Mouse (Mus musculus) myocyte (in vitro differentiated cells): ENCODE measurements around the gene Cnih2. TPM values are rescaled to one million over a fixed set of nuclear protein-coding genes. Genes with fewer than 3 reads are reported as not detected.

Experiments
- H3K27me3 ChIP-seq: one replicate; pipeline ENCODE4 v1.6.1; 2011; ENCODE audit not compliant: control insufficient read depth, insufficient read depth, insufficient read length
- H3K36me3 ChIP-seq: one replicate; pipeline ENCODE4 v1.6.1; 2011; ENCODE audit not compliant: control insufficient read depth, insufficient read depth
- H3K4me2 ChIP-seq: one replicate; pipeline ENCODE4 v1.6.1; 2011; ENCODE audit warnings: low read depth, control low read depth
- H3K4me3 ChIP-seq: one replicate; pipeline ENCODE4 v1.5.1; 2011; ENCODE audit warnings: mild to moderate bottlenecking, control low read depth, moderate library complexity
- H3K79me2 ChIP-seq: one replicate; pipeline ENCODE4 v1.6.1; 2011; ENCODE audit not compliant: control insufficient read depth, insufficient read depth
- H3ac ChIP-seq: one replicate; pipeline ENCODE4 v1.6.1; 2011; ENCODE audit not compliant: control insufficient read depth, insufficient read length
- CEBPB ChIP-seq: IDR thresholded peaks from 2 replicates; pipeline ENCODE4 v1.6.1; 2011; ENCODE audit warnings: mild to moderate bottlenecking, moderate library complexity; ENCODE audit not compliant: poor library complexity, insufficient read depth, severe bottlenecking
- E2F4 ChIP-seq: IDR thresholded peaks from one replicate; pipeline ENCODE4 v1.6.1; 2011; ENCODE audit warnings: mild to moderate bottlenecking, control low read depth, moderate library complexity; ENCODE audit not compliant: insufficient read depth
- MAX ChIP-seq: IDR thresholded peaks from one replicate; pipeline ENCODE4 v1.6.1; 2011; ENCODE audit warnings: low read depth, mild to moderate bottlenecking, control low read depth
- MYOD1 ChIP-seq, 3 experiments: IDR thresholded peaks; one replicate each; pipeline ENCODE4 v1.6.1; 2011; ENCODE audit warnings: control low read depth in 2 of 3, low read depth in 2 of 3, mild to moderate bottlenecking in 2 of 3, moderate library complexity in 1 of 3; ENCODE audit not compliant: insufficient read length in 2 of 3, control insufficient read depth in 1 of 3
- MYOG ChIP-seq, 3 experiments: IDR thresholded peaks; one replicate each; pipeline ENCODE4 v1.6.1; 2011; ENCODE audit warnings: control low read depth in 2 of 3, low read depth in 2 of 3, mild to moderate bottlenecking in 2 of 3; ENCODE audit not compliant: insufficient read length in 2 of 3, control insufficient read depth in 1 of 3, insufficient read depth in 1 of 3
- POLR2A ChIP-seq: IDR thresholded peaks from one replicate; pipeline ENCODE4 v1.6.1; 2011; ENCODE audit warnings: low read depth, mild to moderate bottlenecking, control low read depth, moderate library complexity; ENCODE audit not compliant: insufficient read length
- POLR2AphosphoS2 ChIP-seq: IDR thresholded peaks from one replicate; pipeline ENCODE4 v1.6.1; 2011; ENCODE audit warnings: low read depth, control low read depth; ENCODE audit not compliant: insufficient read length
- REST ChIP-seq: IDR thresholded peaks from one replicate; pipeline ENCODE4 v1.6.1; 2011; ENCODE audit warnings: mild to moderate bottlenecking, control low read depth, moderate library complexity; ENCODE audit not compliant: insufficient read depth, insufficient read length
- SRF ChIP-seq: IDR thresholded peaks from one replicate; pipeline ENCODE4 v1.6.1; 2011; ENCODE audit warnings: low read depth; ENCODE audit not compliant: control insufficient read depth, insufficient read length
- TCF12 ChIP-seq: IDR thresholded peaks from one replicate; pipeline ENCODE4 v1.6.1; 2011; ENCODE audit warnings: mild to moderate bottlenecking, control low read depth; ENCODE audit not compliant: poor library complexity, insufficient read depth, severe bottlenecking
- TCF3 ChIP-seq: IDR thresholded peaks from one replicate; pipeline ENCODE4 v1.6.1; 2011; ENCODE audit warnings: low read depth, control low read depth; ENCODE audit not compliant: insufficient read length
- USF1 ChIP-seq: IDR thresholded peaks from one replicate; pipeline ENCODE4 v1.6.1; 2011; ENCODE audit warnings: low read depth, mild to moderate bottlenecking, control low read depth, moderate library complexity
- polyA plus RNA-seq: library from polyadenylated mRNA; unstranded; fragments of >200 nt; fragmentation: generic; extraction: Trizol; gene quantifications from one replicate; pipeline ENCODE4 v1.2.1, GENCODE M21; 2012; ENCODE audit warnings: missing spikeins

The Cnih2 gene
- polyA plus RNA-seq, 1 experiment = 1.6 TPM

- Histone ChIP-seq H3K27me3 (no peaks in the 10 kb centered on the region), H3K4me3 (peak overlapping the region; percentile 95), H3ac (peak overlapping the region; percentile 74), H3K36me3 (peaks cover 30% of the 10 kb centered on the region), H3K4me2 (peak overlapping the region; percentile 78), H3K79me2 (peaks cover 35% of the 10 kb centered on the region)
- TF ChIP-seq TCF12 (no peak), MYOD1 (IDR thresholded peaks at IDR 0.05; ENCODE audit: control insufficient read depth in 1 of 3, insufficient read length in 2 of 3, low read depth in 2 of 3) (peak in 1 of 3 experiments; percentile 10), POLR2AphosphoS2 (peak; percentile 23)
Observed at GRCm38 (mm10) chr19:5051515-5051914, 46.8 kb downstream of the Cnih2 start.

GRCm38 (mm10) chr19:5051031-5051430, 47.3 kb downstream of the Cnih2 start:
- Histone ChIP-seq H3K4me3 (peak overlapping the region; percentile 95), H3ac (peak overlapping the region; percentile 74), H3K27me3 (no peaks in the 10 kb centered on the region), H3K79me2 (peaks cover 35% of the 10 kb centered on the region), H3K36me3 (peaks cover 27% of the 10 kb centered on the region), H3K4me2 (peak overlapping the region; percentile 78)
- TF ChIP-seq TCF3 (peak; percentile 9), CEBPB (no peak), MYOG (IDR thresholded peaks at IDR 0.05; ENCODE audit: control insufficient read depth in 1 of 3, insufficient read depth in 1 of 3, insufficient read length in 2 of 3, low read depth in 2 of 3) (peak in 2 of 3 experiments; percentile 53 to 65), USF1 (no peak), SRF (no peak), MAX (no peak), MYOD1 (IDR thresholded peaks at IDR 0.05; ENCODE audit: control insufficient read depth in 1 of 3, insufficient read length in 2 of 3, low read depth in 2 of 3) (peak in 2 of 3 experiments; percentile 35 to 52), REST (no peak)

- H3K4me3 ChIP-seq = peak within 1 kb of the TSS; percentile 95
Observed at GRCm38 (mm10) chr19:5050047-5050905, 48.0 kb downstream of the Cnih2 start, which contains the start of gene Rin1. TSS of gene Rin1 (plus strand) at chr19:5050481.

GRCm38 (mm10) chr19:5049325-5049724, 49.0 kb downstream of the Cnih2 start:
- Histone ChIP-seq H3K4me2 (no peak overlapping the region), H3K79me2 (peaks cover 30% of the 10 kb centered on the region), H3ac (no peak overlapping the region), H3K27me3 (no peaks in the 10 kb centered on the region), H3K36me3 (peaks cover 10% of the 10 kb centered on the region), H3K4me3 (peak overlapping the region; percentile 95)
- TF ChIP-seq CEBPB (no peak), MYOD1 (IDR thresholded peaks at IDR 0.05; ENCODE audit: control insufficient read depth in 1 of 3, insufficient read length in 2 of 3, low read depth in 2 of 3) (no peak)

More at GRCm38 (mm10) chr19:5050047-5050905, 48.0 kb downstream of the Cnih2 start, which contains the start of gene Rin1:
- peak within 1 kb of the TSS; percentile 74 for H3ac ChIP-seq
- no peak for TF ChIP-seq REST
- TF ChIP-seq SRF = no peak
- TF ChIP-seq E2F4 = no peak
- peak; percentile 68 for TF ChIP-seq POLR2AphosphoS2
- peak; percentile 68 for TF ChIP-seq POLR2A
- TF ChIP-seq TCF12 = no peak
- TF ChIP-seq MYOG (IDR thresholded peaks at IDR 0.05; ENCODE audit: control insufficient read depth in 1 of 3, insufficient read depth in 1 of 3, insufficient read length in 2 of 3, low read depth in 2 of 3) = peak in 1 of 3 experiments; percentile 55
- TF ChIP-seq MYOD1 (IDR thresholded peaks at IDR 0.05; ENCODE audit: control insufficient read depth in 1 of 3, insufficient read length in 2 of 3, low read depth in 2 of 3) = peak in 2 of 3 experiments; percentile 81 to 90
- no peak for TF ChIP-seq MAX
- H3K27me3 ChIP-seq = no peaks in the 10 kb centered on the region
- H3K4me2 ChIP-seq = peak within 1 kb of the TSS; percentile 78
- H3K36me3 ChIP-seq = peaks cover 19% of the 10 kb centered on the region
- peaks cover 35% of the 10 kb centered on the region for H3K79me2 ChIP-seq

GRCm38 (mm10) chr19:5048138-5049056, 49.9 kb downstream of the Cnih2 start:
- peaks cover 28% of the 10 kb centered on the region for H3K79me2 ChIP-seq
- H3K4me3 ChIP-seq = no peak overlapping the region
- TF ChIP-seq POLR2AphosphoS2 (no peak), TCF12 (no peak), TCF3 (no peak), USF1 (no peak), SRF (no peak), E2F4 (no peak), CEBPB (no peak), MYOG (IDR thresholded peaks at IDR 0.05; ENCODE audit: control insufficient read depth in 1 of 3, insufficient read depth in 1 of 3, insufficient read length in 2 of 3, low read depth in 2 of 3) (no peak), MAX (no peak), MYOD1 (IDR thresholded peaks at IDR 0.05; ENCODE audit: control insufficient read depth in 1 of 3, insufficient read length in 2 of 3, low read depth in 2 of 3) (no peak), REST (no peak), POLR2A (no peak)
- H3ac ChIP-seq = no peak overlapping the region
- peaks cover 3% of the 10 kb centered on the region for H3K36me3 ChIP-seq
- no peaks in the 10 kb centered on the region for H3K27me3 ChIP-seq
- no peak overlapping the region for H3K4me2 ChIP-seq
